Mouse (Mus musculus): Measurements from ENCODE around the gene Crebl2.

DNA sequence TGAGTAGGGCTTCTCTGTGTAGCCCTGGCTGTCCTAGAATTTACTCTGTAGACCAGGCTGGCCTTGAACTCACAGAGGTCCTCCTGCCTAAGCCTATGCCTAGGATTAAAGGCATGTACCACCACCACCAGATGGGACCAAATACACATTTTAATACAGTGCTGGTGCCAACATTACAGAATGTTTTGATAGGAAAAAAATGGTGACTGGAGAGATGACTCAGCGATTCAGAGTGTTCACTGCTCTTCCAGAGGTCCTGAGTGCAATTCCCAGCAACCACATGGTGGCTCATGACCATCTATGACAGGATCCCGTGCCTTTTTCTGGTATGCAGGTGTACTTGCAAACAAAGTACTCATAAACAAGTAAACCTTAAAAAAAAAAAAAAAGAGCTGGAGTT, 19.5 kb downstream of the Crebl2 start:
- TF ChIP-seq CTCF (IDR thresholded peaks at IDR 0.05) (no peak), EP300 (IDR thresholded peaks at IDR 0.05) (no peak)
